In the genomic region with DNA sequence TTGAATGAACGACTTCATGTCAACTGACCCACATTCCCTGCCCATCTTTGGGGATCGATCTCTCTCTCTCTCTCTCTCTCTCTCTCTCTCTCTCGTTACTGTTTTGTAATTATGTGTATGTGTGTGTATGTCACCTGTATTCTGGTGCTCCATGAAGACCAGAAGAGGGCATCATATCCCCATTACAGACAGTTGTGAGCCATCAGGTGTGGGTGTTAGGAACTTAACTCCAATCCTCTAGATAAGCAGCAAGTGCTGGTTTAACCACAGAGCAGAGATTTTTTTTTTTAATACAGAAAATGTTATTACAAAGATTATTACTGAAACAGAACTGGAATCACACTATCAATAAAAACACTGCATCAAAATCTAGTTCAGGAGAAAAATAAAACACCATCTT, we compare ENCODE assay signal across 11 mouse cellular contexts. TPM values are rescaled to one million over a fixed set of nuclear protein-coding genes. Genes with fewer than 3 reads are reported as not detected.
DNase-seq lines count a peak whose midpoint lies in the region; ATAC-seq lines count a peak whose summit lies in the region.
"Had no signal": no experiment of that assay in that cellular context is flagged by ENCODE, and none has a peak within 500 bp of the region (broad histone marks: within the 10 kb centered on the region; RNA-seq: fewer than 3 reads in every experiment).

No protein-coding gene starts in this region.

- H3K9me3 ChIP-seq in forebrain, embryonic 10.5 days, result no peaks in the 10 kb centered on the region
- H3K9me3 ChIP-seq in forebrain, embryonic 11.5 days (ENCODE audit: control insufficient read depth, low read length), result no peaks in the 10 kb centered on the region
- no peaks in the 10 kb centered on the region for H3K9me3 ChIP-seq in neural tube, embryonic 11.5 days (ENCODE audit: control insufficient read depth, low read length)
- no peaks in the 10 kb centered on the region for H3K9me3 ChIP-seq in midbrain, embryonic 11.5 days (ENCODE audit: control insufficient read depth, low read length)

- H3K9ac ChIP-seq in forebrain, embryonic 11.5 days (ENCODE audit: low read length), result no peak overlapping the region
- H3K9ac ChIP-seq in neural tube, embryonic 11.5 days (ENCODE audit: low read length), result no peak overlapping the region
- no peak overlapping the region for H3K9ac ChIP-seq in midbrain, embryonic 11.5 days (ENCODE audit: low read length)

- no peak overlapping the region for H3K27ac ChIP-seq in forebrain, embryonic 10.5 days
- no peak overlapping the region for H3K27ac ChIP-seq in forebrain, embryonic 11.5 days (ENCODE audit: low read depth, low read length)
- no peak overlapping the region for H3K27ac ChIP-seq in neural tube, embryonic 11.5 days (ENCODE audit: low read depth, low read length)
- H3K27ac ChIP-seq in midbrain, embryonic 11.5 days (ENCODE audit: low read depth, low read length), result no peak overlapping the region

- 89% methylated on average over 3 of the region's 3 CpGs for WGBS in forebrain, embryonic 10.5 days
- WGBS in forebrain, embryonic 11.5 days, result 86% methylated on average over 3 of the region's 3 CpGs
- 92% methylated on average over 3 of the region's 3 CpGs for WGBS in neural tube, embryonic 11.5 days
- WGBS in midbrain, embryonic 11.5 days, result 90% methylated on average over 3 of the region's 3 CpGs

- DNase-seq in forebrain, embryonic 10.5 days (ENCODE audit: extremely low spot score, low spot score), result no peak
- DNase-seq in forebrain, embryonic 11.5 days (ENCODE audit: low spot score), result no peak
- no peak for DNase-seq in neural tube, embryonic 11.5 days (ENCODE audit: low spot score)
- no peak for DNase-seq in neural tube, embryonic 10.5 days (ENCODE audit: extremely low spot score, low spot score)
- DNase-seq in midbrain, embryonic 11.5 days (ENCODE audit: low spot score, missing footprints), result no peak
- DNase-seq in spleen, postnatal 10 days (ENCODE audit: low spot score in 2 of 2), result no peak
- DNase-seq in urinary bladder, postnatal 25 days (ENCODE audit: low spot score), result no peak
- no peak for DNase-seq in heart, adult 9 months (ENCODE audit: low spot score in 2 of 2)
- DNase-seq: adrenal gland, postnatal 36 days; cerebellum, adult 9-11 months; layer of hippocampus, adult 9-11 months had no signal

- ATAC-seq in forebrain, embryonic 11.5 days (replicated peaks; ENCODE audit: low FRiP score), result no peak
- ATAC-seq in neural tube, embryonic 11.5 days (ENCODE audit: insufficient read depth, low FRiP score, low TSS enrichment), result no peak
- ATAC-seq in midbrain, embryonic 11.5 days (ENCODE audit: low FRiP score), result no peak

- H3K4me3 ChIP-seq in forebrain, embryonic 10.5 days, result peak overlapping the region; percentile 69; the same call in 1 of the 2 replicates
- H3K4me3 ChIP-seq in forebrain, embryonic 11.5 days (ENCODE audit: low read depth, low read length), result no peak overlapping the region
- H3K4me3 ChIP-seq in neural tube, embryonic 11.5 days (ENCODE audit: low read depth, low read length), result peak overlapping the region; percentile 91; the same call in 1 of the 2 replicates
- H3K4me3 ChIP-seq in midbrain, embryonic 11.5 days (ENCODE audit: low read depth, low read length), result no peak overlapping the region

- H3K27me3 ChIP-seq in forebrain, embryonic 10.5 days (ENCODE audit: poor library complexity, severe bottlenecking), result no peaks in the 10 kb centered on the region
- H3K27me3 ChIP-seq in forebrain, embryonic 11.5 days (ENCODE audit: control insufficient read depth, insufficient read depth, low read length), result no peaks in the 10 kb centered on the region
- no peaks in the 10 kb centered on the region for H3K27me3 ChIP-seq in neural tube, embryonic 11.5 days (ENCODE audit: control insufficient read depth, insufficient read depth, low read length)
- H3K27me3 ChIP-seq in midbrain, embryonic 11.5 days (ENCODE audit: control insufficient read depth, insufficient read depth, low read length), result no peaks in the 10 kb centered on the region

- peaks cover 26% of the 10 kb centered on the region for H3K36me3 ChIP-seq in forebrain, embryonic 10.5 days (replicated peaks)
- H3K36me3 ChIP-seq in forebrain, embryonic 11.5 days (ENCODE audit: control insufficient read depth, insufficient read depth, low read length), result no peaks in the 10 kb centered on the region
- no peaks in the 10 kb centered on the region for H3K36me3 ChIP-seq in neural tube, embryonic 11.5 days (ENCODE audit: control insufficient read depth, insufficient read depth, low read length)
- H3K36me3 ChIP-seq in midbrain, embryonic 11.5 days (ENCODE audit: control insufficient read depth, insufficient read depth, low read length), result no peaks in the 10 kb centered on the region; the same call in 1 of the 2 replicates

- H3K4me1 ChIP-seq in forebrain, embryonic 10.5 days, result peaks cover 32% of the 10 kb centered on the region
- no peaks in the 10 kb centered on the region for H3K4me1 ChIP-seq in forebrain, embryonic 11.5 days (replicated peaks; ENCODE audit: control insufficient read depth, insufficient read depth, low read length)
- peaks cover 5% of the 10 kb centered on the region; the same call in 1 of the 2 replicates for H3K4me1 ChIP-seq in neural tube, embryonic 11.5 days (ENCODE audit: control insufficient read depth, insufficient read depth, low read length)
- peaks cover 5% of the 10 kb centered on the region for H3K4me1 ChIP-seq in midbrain, embryonic 11.5 days (ENCODE audit: control insufficient read depth, insufficient read depth, low read length)

- no peak overlapping the region for H3K4me2 ChIP-seq in forebrain, embryonic 11.5 days (ENCODE audit: low read depth, low read length, severe bottlenecking)
- H3K4me2 ChIP-seq in neural tube, embryonic 11.5 days (ENCODE audit: low read depth), result no peak overlapping the region; the same call in 1 of the 2 replicates
- H3K4me2 ChIP-seq in midbrain, embryonic 11.5 days, result peak overlapping the region; percentile 66

RNA-seq across cellular contexts. Expression of a gene that starts 1.9 kb away (rescaled TPM):
- 182 and 187 TPM in 2 replicates for polyA plus RNA-seq in forebrain, embryonic 10.5 days (2016; fragmentation: Nextera tagmentation; extraction: Ambion mirVana)
- 221 and 230 TPM in 2 replicates for polyA plus RNA-seq in forebrain, embryonic 11.5 days (2014; fragmentation: Nextera tagmentation; extraction: Ambion mirVana)
- polyA plus RNA-seq in neural tube, embryonic 11.5 days (2014; fragmentation: Nextera tagmentation; extraction: Ambion mirVana), result 202 and 203 TPM in 2 replicates
- 259 and 281 TPM in 2 replicates for polyA plus RNA-seq in midbrain, embryonic 11.5 days (2014; fragmentation: Nextera tagmentation; extraction: Ambion mirVana)

Comparison
In these comparisons a context has a peak if more than half of its experiments do, and no peak if none do; other contexts are left out.
1. H3K4me3 ChIP-seq: peak in forebrain, embryonic 10.5 days (single experiment) and neural tube, embryonic 11.5 days (single experiment); none in forebrain, embryonic 11.5 days (single experiment) and midbrain, embryonic 11.5 days (single experiment).